Mouse (Mus musculus): ENCODE data around the gene Cdc37. TPM values are rescaled to one million over a fixed set of nuclear protein-coding genes. Genes with fewer than 3 reads are reported as not detected.

Gene Cdc37
- total and polyA plus RNA-seq, 3 experiments = 779 to 1,631 (median 914) TPM

DNA sequence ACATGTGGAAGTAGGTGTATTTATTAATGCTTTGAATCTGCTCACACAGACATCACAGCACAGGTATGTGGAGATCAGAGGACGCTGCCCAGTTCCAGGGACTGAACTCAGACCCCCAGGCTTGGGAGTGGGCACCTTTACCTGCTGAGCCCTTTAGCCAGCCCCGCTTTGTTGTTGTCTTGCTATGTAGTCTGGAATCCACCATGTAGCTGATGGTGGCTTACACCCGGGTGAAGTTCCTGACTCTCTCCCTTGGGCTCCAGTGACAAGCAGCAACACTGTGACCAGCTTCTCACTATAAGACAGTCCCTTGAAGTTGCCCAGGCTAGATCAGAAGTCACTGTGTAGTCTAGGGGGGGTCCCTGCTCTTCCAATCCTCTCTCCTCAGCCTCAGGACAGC, 5.4 kb downstream of the Cdc37 start:
- TF ChIP-seq MAFK (IDR thresholded peaks at IDR 0.05; ENCODE audit: borderline replicate concordance, low read depth, low read length) = no peak
- TF ChIP-seq POLR2A (IDR thresholded peaks at IDR 0.05; ENCODE audit: control insufficient read depth in 1 of 2, insufficient read depth in 1 of 2, low read depth in 1 of 2, low read length in 2 of 2, poor library complexity in 1 of 2) = peak in 1 of 2 experiments; percentile 25; a peak in 1 of 4 replicates
- no peak for TF ChIP-seq MYB (IDR thresholded peaks at IDR 0.05; ENCODE audit: low read depth, low read length)
- Histone ChIP-seq H3K36me3 (ENCODE audit: control insufficient read depth in 1 of 2, insufficient read depth in 2 of 2, low read length in 2 of 2) (peaks cover 28 to 63% of the 10 kb centered on the region in 2 experiments), H3K27me3 (ENCODE audit: control insufficient read depth in 1 of 2, insufficient read depth in 2 of 2, low read length in 2 of 2) (no peaks in the 10 kb centered on the region), H3K27ac (ENCODE audit: control insufficient read depth, low read depth, low read length) (no peak overlapping the region), H3K9me3 (replicated peaks; ENCODE audit: insufficient read depth, low read length) (no peaks in the 10 kb centered on the region), H3K4me3 (ENCODE audit: control insufficient read depth in 1 of 2, insufficient read depth in 1 of 2, low read depth in 2 of 2, low read length in 2 of 2) (no peak overlapping the region), H3K79me2 (ENCODE audit: control insufficient read depth, insufficient read depth, low read length, poor library complexity) (peaks cover 61% of the 10 kb centered on the region), H3K4me1 (ENCODE audit: control insufficient read depth in 1 of 2, insufficient read depth in 2 of 2, low read length in 2 of 2) (peaks cover 22 to 27% of the 10 kb centered on the region in 2 experiments), H3K9ac (ENCODE audit: control insufficient read depth, low read depth, low read length, poor library complexity, severe bottlenecking) (no peak overlapping the region)
- no peak for DNase-seq (ENCODE audit: low read depth, low spot score)

GRCm38 (mm10) chr9:21141922-21142321, 7.9 kb downstream of the Cdc37 start:
- Histone ChIP-seq H3K27me3 (ENCODE audit: control insufficient read depth in 1 of 2, insufficient read depth in 2 of 2, low read length in 2 of 2) (no peaks in the 10 kb centered on the region), H3K4me1 (ENCODE audit: control insufficient read depth in 1 of 2, insufficient read depth in 2 of 2, low read length in 2 of 2) (peaks cover 7 to 8% of the 10 kb centered on the region in 2 experiments), H3K79me2 (ENCODE audit: control insufficient read depth, insufficient read depth, low read length, poor library complexity) (peaks cover 36% of the 10 kb centered on the region), H3K9me3 (replicated peaks; ENCODE audit: insufficient read depth, low read length) (no peaks in the 10 kb centered on the region), H3K36me3 (ENCODE audit: control insufficient read depth in 1 of 2, insufficient read depth in 2 of 2, low read length in 2 of 2) (peaks cover 10 to 69% of the 10 kb centered on the region in 2 experiments), H3K27ac (ENCODE audit: control insufficient read depth, low read depth, low read length) (no peak overlapping the region), H3K9ac (ENCODE audit: control insufficient read depth, low read depth, low read length, poor library complexity, severe bottlenecking) (no peak overlapping the region), H3K4me3 (ENCODE audit: control insufficient read depth in 1 of 2, insufficient read depth in 1 of 2, low read depth in 2 of 2, low read length in 2 of 2) (no peak overlapping the region)
- no peak for DNase-seq (ENCODE audit: low read depth, low spot score)
- TF ChIP-seq POLR2AphosphoS2 (IDR thresholded peaks at IDR 0.05; ENCODE audit: low read length) (0 out of 2 replicates have a peak, but pooled peaks have one; percentile 21), BHLHE40 (IDR thresholded peaks at IDR 0.05; ENCODE audit: borderline replicate concordance, low read depth, low read length) (no peak)

- no peak overlapping the region for H3K9ac ChIP-seq (ENCODE audit: control insufficient read depth, low read depth, low read length, poor library complexity, severe bottlenecking)
- H3K4me3 ChIP-seq (ENCODE audit: control insufficient read depth in 1 of 2, insufficient read depth in 1 of 2, low read depth in 2 of 2, low read length in 2 of 2) = no peak overlapping the region
- DNase-seq (ENCODE audit: low read depth, low spot score) = no peak
- peaks cover 17 to 45% of the 10 kb centered on the region in 2 experiments for H3K36me3 ChIP-seq (ENCODE audit: control insufficient read depth in 1 of 2, insufficient read depth in 2 of 2, low read length in 2 of 2)
- peaks cover 4 to 19% of the 10 kb centered on the region in 2 experiments for H3K4me1 ChIP-seq (ENCODE audit: control insufficient read depth in 1 of 2, insufficient read depth in 2 of 2, low read length in 2 of 2)
- H3K27me3 ChIP-seq (ENCODE audit: control insufficient read depth in 1 of 2, insufficient read depth in 2 of 2, low read length in 2 of 2) = no peaks in the 10 kb centered on the region
- no peaks in the 10 kb centered on the region for H3K9me3 ChIP-seq (replicated peaks; ENCODE audit: insufficient read depth, low read length)
- H3K79me2 ChIP-seq (ENCODE audit: control insufficient read depth, insufficient read depth, low read length, poor library complexity) = peaks cover 2% of the 10 kb centered on the region; the same call in 1 of the 2 replicates
- TF ChIP-seq NELFE (IDR thresholded peaks at IDR 0.05; ENCODE audit: low read depth, low read length) = no peak
- no peak for TF ChIP-seq MAFK (IDR thresholded peaks at IDR 0.05; ENCODE audit: borderline replicate concordance, low read depth, low read length)
- TF ChIP-seq SIN3A (IDR thresholded peaks at IDR 0.05; ENCODE audit: low read length) = no peak
- H3K27ac ChIP-seq (ENCODE audit: control insufficient read depth, low read depth, low read length) = no peak overlapping the region
Measured at GRCm38 (mm10) chr9:21138386-21138785, 11.4 kb downstream of the Cdc37 start.

DNA sequence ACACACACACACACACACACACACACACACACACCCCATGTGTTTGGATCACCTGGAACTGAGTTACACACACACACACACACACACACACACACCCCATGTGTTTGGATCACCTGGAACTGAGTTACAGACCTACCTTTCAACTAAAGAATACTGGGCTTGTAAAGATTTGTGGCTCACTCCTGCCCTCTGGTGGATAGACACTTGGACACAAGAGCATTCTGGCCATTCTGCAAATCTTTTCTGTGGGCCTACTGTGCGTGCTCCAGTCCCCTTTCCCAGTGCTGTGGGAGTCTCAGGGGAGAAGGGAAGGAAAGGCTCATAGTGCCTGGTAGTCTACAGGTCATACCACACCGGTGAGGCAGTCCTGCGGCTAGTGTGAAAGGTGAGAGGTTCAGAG, 12.6 kb downstream of the Cdc37 start:
- H3K27ac ChIP-seq (ENCODE audit: control insufficient read depth, low read depth, low read length) = no peak overlapping the region
- peaks cover 17 to 36% of the 10 kb centered on the region in 2 experiments for H3K36me3 ChIP-seq (ENCODE audit: control insufficient read depth in 1 of 2, insufficient read depth in 2 of 2, low read length in 2 of 2)
- no peak overlapping the region for H3K4me3 ChIP-seq (ENCODE audit: control insufficient read depth in 1 of 2, insufficient read depth in 1 of 2, low read depth in 2 of 2, low read length in 2 of 2)
- no peaks in the 10 kb centered on the region for H3K27me3 ChIP-seq (ENCODE audit: control insufficient read depth in 1 of 2, insufficient read depth in 2 of 2, low read length in 2 of 2)
- DNase-seq (ENCODE audit: low read depth, low spot score) = peak; percentile 94
- no peaks in the 10 kb centered on the region for H3K79me2 ChIP-seq (ENCODE audit: control insufficient read depth, insufficient read depth, low read length, poor library complexity)
- no peaks in the 10 kb centered on the region for H3K9me3 ChIP-seq (replicated peaks; ENCODE audit: insufficient read depth, low read length)
- TF ChIP-seq CTCF (IDR thresholded peaks at IDR 0.05 in 2 of 3, conservative IDR thresholded peaks at IDR 0.05 in 1 of 3; ENCODE audit: control insufficient read depth in 1 of 3, insufficient read depth in 1 of 3, low read depth in 2 of 3, low read length in 3 of 3, poor library complexity in 1 of 3, severe bottlenecking in 1 of 3) (peak in 1 of 3 experiments; percentile 97; a peak in 2 of 6 replicates), POLR2A (IDR thresholded peaks at IDR 0.05; ENCODE audit: control insufficient read depth in 1 of 2, insufficient read depth in 1 of 2, low read depth in 1 of 2, low read length in 2 of 2, poor library complexity in 1 of 2) (peak in 1 of 2 experiments; percentile 67; a peak in 2 of 4 replicates), HCFC1 (IDR thresholded peaks at IDR 0.05; ENCODE audit: low read depth, low read length) (no peak)
- H3K9ac ChIP-seq (ENCODE audit: control insufficient read depth, low read depth, low read length, poor library complexity, severe bottlenecking) = no peak overlapping the region
- H3K4me1 ChIP-seq (ENCODE audit: control insufficient read depth in 1 of 2, insufficient read depth in 2 of 2, low read length in 2 of 2) = peaks cover 4 to 22% of the 10 kb centered on the region in 2 experiments
